Mouse (Mus musculus) liver, adult (tissue): Measurements from ENCODE around the gene Dlg3.

Source experiments
- GATA4 ChIP-seq: IDR thresholded peaks from 2 replicates; pipeline ENCODE4 v1.6.1; 2014; ENCODE audit warnings: mild to moderate bottlenecking, low read length; ENCODE audit not compliant: insufficient replicate concordance

Dlg3 gene

GRCm38 (mm10) chrX:100777655-100778234, 10.2 kb downstream of the Dlg3 start:
- TF ChIP-seq GATA4 = no peak

GRCm38 (mm10) chrX:100778397-100778796, 10.9 kb downstream of the Dlg3 start:
- no peak for TF ChIP-seq GATA4

DNA sequence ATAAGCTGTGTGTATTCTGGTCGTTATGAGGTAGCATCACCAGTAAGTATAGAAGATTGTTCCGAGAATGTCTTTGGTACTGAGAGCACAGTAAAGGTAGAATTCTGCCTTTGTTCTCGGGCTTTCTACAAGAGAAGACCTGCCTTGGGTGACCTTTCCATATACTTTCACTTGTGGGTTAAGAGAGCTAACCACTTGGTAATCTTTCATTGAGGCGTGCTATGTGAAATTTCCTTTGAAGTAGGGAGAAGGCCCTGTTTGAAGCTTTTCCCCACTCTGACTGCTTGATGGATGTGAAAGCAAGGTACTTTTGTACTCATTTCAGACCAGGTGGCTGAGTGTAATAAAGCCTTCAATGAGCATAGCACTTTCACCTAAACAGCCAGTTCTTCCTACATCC, 21.8 kb downstream of the Dlg3 start:
- no peak for TF ChIP-seq GATA4

- TF ChIP-seq GATA4 = no peak
These were observed 28.7 kb downstream of the Dlg3 start for GRCm38 (mm10) chrX:100796041-100796740.

DNA sequence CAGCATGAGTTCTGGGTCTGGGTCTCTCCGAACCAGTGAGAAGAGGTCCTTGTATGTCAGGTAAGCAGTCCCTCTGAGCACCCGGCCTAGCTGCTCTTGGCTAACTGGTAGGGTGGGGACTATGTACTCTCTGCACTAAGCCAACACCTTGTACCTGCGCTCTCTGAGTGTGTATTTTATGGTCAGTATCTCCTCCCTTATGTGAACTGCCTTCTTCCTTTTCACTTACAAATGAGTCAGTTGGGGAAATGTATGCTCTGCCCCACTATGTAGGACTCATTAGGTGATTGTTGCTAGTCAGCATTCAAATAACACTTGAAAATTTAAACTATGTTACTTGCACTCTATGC, 29.2 kb downstream of the Dlg3 start:
- no peak for TF ChIP-seq GATA4

DNA sequence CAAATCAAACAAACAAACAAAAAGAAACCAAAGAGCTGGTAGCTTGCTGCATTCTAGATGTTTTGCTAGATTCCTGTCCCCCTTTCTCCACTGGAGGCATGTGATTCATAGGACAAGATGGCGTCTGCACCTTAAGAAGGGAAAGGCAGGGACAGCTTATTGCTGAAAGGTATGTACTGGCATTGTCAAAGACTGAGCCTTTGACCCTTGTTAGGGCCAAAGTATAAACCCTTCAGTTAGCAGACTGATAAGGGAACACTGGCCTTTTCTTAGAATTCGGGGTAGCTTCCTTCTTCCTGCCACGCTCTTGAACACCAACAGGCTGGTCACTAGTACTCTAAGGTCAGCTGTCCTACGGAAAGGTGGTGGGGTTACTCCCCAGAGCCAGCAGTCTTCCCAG, 29.8 kb downstream of the Dlg3 start:
- TF ChIP-seq GATA4 = no peak

- TF ChIP-seq GATA4 = no peak
These were observed 30.5 kb downstream of the Dlg3 start for GRCm38 (mm10) chrX:100797851-100798527.

DNA sequence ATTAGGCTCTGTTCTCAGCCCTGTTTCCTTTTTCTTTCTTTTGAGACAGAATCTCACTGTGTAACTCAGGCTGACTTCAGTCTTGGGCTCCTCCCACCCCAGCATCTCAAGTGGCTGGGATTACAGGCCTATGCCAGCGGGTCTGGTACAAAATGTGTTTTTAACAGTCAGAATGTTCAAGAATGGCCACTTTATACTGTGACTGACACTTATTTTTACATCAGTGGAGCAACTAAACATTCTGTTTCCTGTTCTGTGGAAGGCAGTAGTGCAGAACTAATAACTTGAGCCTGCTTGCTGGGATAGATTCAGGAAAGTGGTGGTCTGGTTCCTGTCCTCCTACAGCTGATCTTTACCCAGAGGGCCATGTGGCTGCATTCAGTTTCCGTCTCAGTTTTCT, 33.1 kb downstream of the Dlg3 start:
- TF ChIP-seq GATA4 = no peak

DNA sequence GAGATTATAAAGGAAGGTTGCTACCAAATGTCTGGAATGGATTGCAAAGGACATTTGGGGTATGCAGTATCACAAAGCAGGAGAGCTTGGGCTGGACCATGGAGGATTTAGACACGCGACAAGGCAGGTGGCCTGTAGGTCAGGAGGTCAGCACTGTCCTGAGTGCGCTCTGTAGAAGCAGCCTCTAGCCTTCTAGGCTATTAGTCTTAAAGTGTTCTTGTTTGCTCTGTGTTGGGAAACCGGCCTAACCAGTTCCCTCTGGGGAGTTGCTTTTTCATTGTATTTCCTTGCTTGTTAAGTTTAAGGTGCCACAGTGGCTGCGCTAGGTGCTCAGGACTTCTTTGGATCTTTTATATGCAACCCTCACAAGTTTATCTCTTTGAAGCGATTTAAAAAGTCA, 34.5 kb downstream of the Dlg3 start:
- no peak for TF ChIP-seq GATA4

DNA sequence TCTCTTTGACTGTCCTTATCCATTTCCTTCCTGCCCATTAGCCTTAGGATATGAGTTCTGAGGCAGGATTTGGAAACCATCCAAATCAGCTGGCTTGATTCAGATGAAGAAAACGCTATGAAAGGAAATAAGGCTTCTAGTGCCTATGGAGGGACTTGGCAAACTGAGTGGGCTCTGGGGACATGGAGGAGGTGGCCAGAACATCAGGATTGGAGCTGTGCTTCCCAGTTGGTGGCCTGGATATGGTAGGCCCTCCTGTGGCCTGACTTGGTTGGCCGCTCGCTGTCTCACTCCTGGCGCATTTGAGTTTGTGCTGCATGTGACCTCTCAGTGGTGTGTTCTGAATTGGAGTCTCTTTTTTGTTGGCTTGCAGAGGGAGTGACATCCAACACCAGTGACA, 43.6 kb downstream of the Dlg3 start:
- peak; percentile 11; the same call in 1 of the 2 replicates for TF ChIP-seq GATA4

DNA sequence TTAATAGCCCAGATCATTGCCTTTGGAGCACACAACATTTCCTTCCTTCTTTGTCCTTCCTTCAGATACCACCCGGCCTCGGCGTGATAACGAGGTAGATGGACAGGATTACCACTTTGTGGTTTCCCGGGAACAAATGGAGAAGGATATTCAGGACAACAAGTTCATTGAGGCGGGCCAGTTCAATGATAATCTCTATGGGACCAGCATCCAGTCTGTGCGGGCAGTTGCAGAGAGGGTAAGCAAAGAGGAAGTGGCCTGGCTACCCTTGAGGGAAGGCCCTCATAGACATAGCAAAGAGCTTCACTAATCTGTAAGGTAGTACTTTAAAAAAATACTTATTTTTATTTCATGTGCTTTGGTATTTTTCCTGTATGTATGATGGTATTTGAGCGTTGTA, 46.6 kb downstream of the Dlg3 start:
- no peak for TF ChIP-seq GATA4

DNA sequence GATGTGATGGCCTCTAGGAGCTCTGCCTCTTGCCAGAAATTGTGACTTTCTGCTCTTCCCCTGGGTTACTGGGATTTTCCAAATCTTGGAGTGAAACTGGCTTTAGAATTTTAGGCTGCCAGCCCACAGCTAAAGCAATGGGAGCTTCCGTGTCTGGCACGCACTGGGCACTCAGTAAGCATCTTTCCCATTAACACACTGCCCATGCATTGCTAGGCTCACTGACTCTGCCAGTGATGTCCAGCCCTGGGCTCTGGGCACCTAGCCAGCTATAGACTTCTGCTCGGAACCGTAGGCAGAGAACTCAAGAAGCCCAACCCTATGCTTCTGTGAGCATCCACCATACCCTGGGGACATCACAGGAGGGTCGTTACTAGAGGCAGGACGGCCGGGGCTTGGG, 48.2 kb downstream of the Dlg3 start:
- no peak for TF ChIP-seq GATA4

DNA sequence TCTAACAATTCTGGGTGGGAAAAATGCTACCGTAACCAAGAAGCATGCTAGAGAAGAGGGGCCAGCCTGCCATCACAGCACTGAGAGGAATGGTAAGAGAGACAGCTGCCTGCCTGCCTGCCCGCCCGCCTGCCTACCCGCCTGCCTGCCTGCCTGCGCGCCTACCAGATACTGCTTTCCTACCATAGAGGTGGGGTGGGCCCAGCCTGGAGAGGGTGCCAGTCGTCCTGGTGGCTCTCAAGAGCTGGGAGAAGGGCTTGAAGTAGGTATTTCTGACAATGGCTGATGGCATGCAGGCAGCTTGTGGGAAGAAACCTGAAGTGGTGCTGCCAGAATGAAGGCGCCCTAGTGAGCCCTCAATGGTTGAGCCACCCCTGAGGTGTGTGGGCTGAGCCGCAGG, 51.2 kb downstream of the Dlg3 start:
- no peak for TF ChIP-seq GATA4

DNA sequence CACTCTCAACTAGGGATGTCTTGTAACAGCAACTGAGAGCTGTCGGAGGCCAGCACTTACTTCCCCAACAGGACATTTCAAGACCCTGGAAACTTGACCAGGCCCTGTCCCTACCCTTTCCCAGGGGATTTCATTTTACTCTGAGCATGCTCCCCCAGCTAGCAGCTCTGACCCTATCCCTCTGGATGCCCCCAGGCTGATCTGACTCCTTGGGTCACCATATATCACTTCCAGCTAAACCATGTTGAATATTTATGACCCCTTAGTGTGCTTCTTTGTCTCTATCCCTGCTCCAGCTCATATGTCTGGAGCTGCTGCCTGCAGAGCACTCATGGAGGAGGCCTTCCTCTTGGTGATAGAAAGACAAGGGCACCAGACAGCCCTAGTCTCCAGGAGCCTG, 53.6 kb downstream of the Dlg3 start:
- no peak for TF ChIP-seq GATA4

DNA sequence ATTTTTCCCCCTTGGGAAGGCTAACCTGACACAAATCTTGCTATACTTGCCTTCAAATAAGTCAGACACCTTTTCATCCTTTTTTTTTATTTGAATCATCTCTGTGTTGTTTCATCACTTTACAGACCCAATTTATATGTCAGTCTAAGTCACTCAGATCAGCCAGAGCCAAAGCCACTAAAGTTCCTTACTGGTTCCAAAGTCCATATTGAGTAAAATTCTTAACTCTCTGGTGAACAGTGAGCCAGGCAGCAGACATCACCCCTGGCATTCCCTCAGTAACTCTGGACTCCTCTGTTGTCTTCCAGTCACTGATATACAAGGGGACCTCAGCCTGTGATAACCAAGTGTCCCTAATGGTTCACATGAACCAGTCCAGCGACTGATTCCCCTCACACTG, 58.0 kb downstream of the Dlg3 start:
- TF ChIP-seq GATA4 = no peak

DNA sequence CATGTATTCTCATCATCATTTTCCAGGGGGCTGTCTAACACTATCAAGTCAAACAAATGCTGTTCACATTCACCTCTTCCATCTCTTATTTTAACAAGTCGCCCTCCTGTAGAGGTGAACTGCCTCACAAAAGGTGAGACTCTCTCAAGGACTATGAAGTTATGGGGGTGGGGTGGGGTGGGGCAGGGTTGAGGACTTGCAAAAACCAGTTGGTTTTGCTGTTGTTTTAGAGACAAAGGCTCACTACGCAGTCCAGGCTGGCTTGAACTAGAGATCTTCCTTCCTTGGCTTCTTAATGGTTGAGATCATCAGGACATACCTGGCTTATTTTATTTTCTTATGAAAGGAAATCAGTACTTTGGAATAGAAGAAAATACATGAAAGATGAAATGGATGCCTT, 65.3 kb downstream of the Dlg3 start:
- TF ChIP-seq GATA4 = no peak

- TF ChIP-seq GATA4 = no peak
These were observed 71.7 kb downstream of the Dlg3 start for GRCm38 (mm10) chrX:100839211-100839610.
